Mouse (Mus musculus) lung, embryonic 14.5 days (tissue): ENCODE measurements around the gene Mgat1. TPM values are rescaled to one million over a fixed set of nuclear protein-coding genes. Genes with fewer than 3 reads are reported as not detected.

Source experiments
- ATAC-seq: fragments of 200-750 bp; cut with Nextera tagmentation; 2 replicates; pipeline ENCODE4 v1.8.0; 2017; ENCODE audit warnings: mild to moderate bottlenecking, moderate TSS enrichment, moderate library complexity; ENCODE audit not compliant: insufficient read depth
- DNase-seq: peaks from one replicate; pipeline ENCODE4 v3.0.0-alpha.2; 2015
- H3K27ac ChIP-seq: fragments of 300-500 bp; sonication (generic); 2 replicates; pipeline ENCODE4 v1.5.1; 2014; ENCODE audit warnings: low read depth, mild to moderate bottlenecking, moderate library complexity
- H3K27me3 ChIP-seq: fragments of 300-500 bp; sonication (generic); 2 replicates; pipeline ENCODE4 v1.6.1; 2014; ENCODE audit warnings: low read length, control low read depth; ENCODE audit not compliant: insufficient read depth
- H3K36me3 ChIP-seq: fragments of 300-500 bp; sonication (generic); 2 replicates; pipeline ENCODE4 v1.6.1; 2014; ENCODE audit warnings: control low read depth; ENCODE audit not compliant: insufficient read depth
- H3K4me1 ChIP-seq: fragments of 300-500 bp; sonication (generic); 2 replicates; pipeline ENCODE4 v1.6.1; 2014; ENCODE audit warnings: antibody characterized with exemption, control low read depth; ENCODE audit not compliant: insufficient read depth
- H3K4me2 ChIP-seq: fragments of 300-500 bp; sonication (generic); 2 replicates; pipeline ENCODE4 v1.6.1; 2014; ENCODE audit warnings: mild to moderate bottlenecking
- H3K4me3 ChIP-seq: fragments of 300-500 bp; sonication (generic); 2 replicates; pipeline ENCODE4 v1.5.1; 2014; ENCODE audit warnings: low read depth, low read length
- H3K9ac ChIP-seq: fragments of 300-500 bp; sonication (generic); 2 replicates; pipeline ENCODE4 v1.6.1; 2014
- H3K9me3 ChIP-seq: fragments of 300-500 bp; sonication (generic); 2 replicates; pipeline ENCODE4 v1.6.1; 2016; ENCODE audit warnings: low read depth, low read length, control low read depth
- CTCF ChIP-seq: IDR thresholded peaks from 2 replicates; pipeline ENCODE4 v1.5.1; 2016; ENCODE audit warnings: antibody characterized with exemption, low read depth
- WGBS: fragments of 180-500 bp; shearing (Covaris S2); extraction: QIAGEN DNeasy Blood & Tissue Kit; methylation state at CpG from one replicate; pipeline ENCODE4 v1.1.7; 2014; 5-methylcytosine and 5-hydroxymethylcytosine counted together
- polyA plus RNA-seq: library from polyadenylated mRNA; unstranded; fragments of >200 nt; fragmentation: Nextera tagmentation; extraction: Ambion mirVana; gene quantifications from 2 replicates; pipeline ENCODE4 v1.2.1, GENCODE M21; 2014

Mgat1 gene
- polyA plus RNA-seq, 1 experiment from 2014 or later: 60.0 TPM

DNA sequence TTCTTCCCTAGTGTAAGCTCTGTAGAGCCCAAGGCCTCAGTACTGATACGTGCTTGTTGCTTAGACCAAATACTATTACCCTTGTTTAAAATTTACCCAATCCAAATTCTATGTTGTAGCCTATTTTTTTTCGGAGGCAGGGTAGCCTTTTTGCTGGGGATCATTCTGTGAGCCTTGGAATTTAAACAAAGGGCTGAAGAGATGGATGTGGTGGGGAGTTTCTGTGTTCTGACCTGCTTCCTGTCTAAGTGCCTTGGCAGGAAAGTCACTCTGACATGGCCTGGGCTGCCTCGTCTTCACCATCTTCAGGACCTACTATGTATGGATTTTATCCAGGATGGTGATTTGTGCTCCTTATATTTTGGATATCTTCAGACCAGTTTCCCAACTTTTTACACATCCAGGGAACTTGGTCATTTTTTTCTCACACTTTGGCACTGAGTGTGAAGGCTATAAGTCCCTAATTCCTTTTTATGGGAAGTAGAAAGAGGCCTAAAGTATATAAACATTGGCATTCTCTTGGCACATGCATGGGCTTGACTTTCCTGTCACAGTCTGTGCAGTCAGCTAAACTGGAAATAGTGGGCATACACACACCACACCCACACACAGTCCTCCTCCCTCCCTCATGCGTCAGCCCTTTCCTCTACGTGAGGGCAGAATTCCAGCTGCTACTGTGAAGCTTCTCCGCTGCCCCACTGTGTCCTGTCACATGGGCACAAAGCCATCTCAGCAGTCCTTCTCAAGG is 4.4 kb downstream of the Mgat1 start:
- Histone ChIP-seq H3K27ac (peak overlapping the region; percentile 93; the same call in 1 of the 2 replicates), H3K27me3 (no peaks in the 10 kb centered on the region), H3K4me2 (no peak overlapping the region; the same call in 1 of the 2 replicates), H3K9ac (no peak overlapping the region), H3K4me1 (peaks cover 21% of the 10 kb centered on the region), H3K9me3 (no peaks in the 10 kb centered on the region), H3K36me3 (0 out of 2 replicates have a peak, but pooled peaks cover 4% of the 10 kb centered on the region), H3K4me3 (no peak overlapping the region)
- no peak for ATAC-seq
- no peak for TF ChIP-seq CTCF
- WGBS: 48% methylated on average over 6 of the region's 6 CpGs
- DNase-seq: peak; percentile 59

DNA sequence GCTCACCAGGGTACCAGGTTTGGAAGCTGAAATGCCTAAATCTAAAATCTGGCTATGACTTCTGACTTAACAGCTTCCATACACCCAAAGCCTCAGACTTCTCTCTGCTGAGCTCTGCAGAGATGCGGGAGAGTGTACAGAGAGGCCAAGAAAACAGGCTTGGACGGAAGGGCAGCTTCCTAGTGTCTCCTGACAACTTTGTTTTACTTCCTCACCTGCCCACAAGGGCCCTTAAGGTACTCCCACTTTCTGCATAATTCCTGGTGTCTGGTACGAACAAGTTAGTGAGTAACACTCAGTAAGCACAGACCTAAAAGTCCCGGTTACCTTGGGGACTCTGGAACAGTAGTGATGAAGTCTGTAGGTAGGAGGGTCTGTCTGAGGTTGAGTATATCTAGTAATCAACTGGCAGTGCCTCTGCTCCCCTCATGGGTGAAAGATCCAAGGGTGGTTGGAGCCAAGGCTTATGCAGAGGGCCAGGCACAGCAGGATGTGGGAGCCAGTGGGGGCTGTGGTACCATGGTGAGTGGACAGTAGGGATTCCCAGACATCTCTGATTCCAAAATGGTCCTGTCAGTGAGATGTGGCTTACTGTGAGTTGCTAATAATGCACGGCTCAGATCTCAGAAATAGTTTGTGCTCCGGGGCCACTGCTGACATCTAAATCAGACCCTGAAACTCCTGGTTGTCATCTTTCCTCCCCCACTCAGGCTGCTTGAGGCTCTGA is 5.1 kb downstream of the Mgat1 start:
- WGBS: 68% methylated on average over 6 of the region's 6 CpGs
- Histone ChIP-seq H3K27me3 (no peaks in the 10 kb centered on the region), H3K4me3 (no peak overlapping the region), H3K9me3 (no peaks in the 10 kb centered on the region), H3K36me3 (peaks cover 12% of the 10 kb centered on the region; the same call in 1 of the 2 replicates), H3K4me1 (peaks cover 21% of the 10 kb centered on the region), H3K9ac (no peak overlapping the region), H3K4me2 (peak overlapping the region; percentile 86), H3K27ac (peak overlapping the region; percentile 93)
- ATAC-seq: no peak
- DNase-seq: no peak
- TF ChIP-seq CTCF: no peak

- H3K27ac ChIP-seq: peak overlapping the region; percentile 93
- ATAC-seq (no peak), DNase-seq (peak; percentile 17)
- no peak for TF ChIP-seq CTCF
- H3K4me3 ChIP-seq: peak overlapping the region; percentile 74
- peaks cover 19% of the 10 kb centered on the region; the same call in 1 of the 2 replicates for H3K36me3 ChIP-seq
- WGBS: 15% methylated on average over 10 of the region's 10 CpGs
- no peaks in the 10 kb centered on the region for H3K27me3 ChIP-seq
- H3K4me1 ChIP-seq: peaks cover 18% of the 10 kb centered on the region
- H3K9me3 ChIP-seq: no peaks in the 10 kb centered on the region
- H3K9ac ChIP-seq: peak overlapping the region; percentile 89
- H3K4me2 ChIP-seq: peak overlapping the region; percentile 86
Observed at GRCm38 (mm10) chr11:49249811-49250421, 5.9 kb downstream of the Mgat1 start.

GRCm38 (mm10) chr11:49250422-49251379 is 6.7 kb downstream of the Mgat1 start:
- H3K4me2 ChIP-seq: peak overlapping the region; percentile 86
- peak; percentile 92 for DNase-seq
- H3K27ac ChIP-seq: peak overlapping the region; percentile 93
- ATAC-seq: peak; percentile 98
- TF ChIP-seq CTCF: peak; percentile 45
- WGBS: 1% methylated on average over 44 of the region's 45 CpGs
- H3K9ac ChIP-seq: peak overlapping the region; percentile 89
- H3K4me1 ChIP-seq: peaks cover 14% of the 10 kb centered on the region
- peaks cover 27% of the 10 kb centered on the region; the same call in 1 of the 2 replicates for H3K36me3 ChIP-seq
- H3K4me3 ChIP-seq: peak overlapping the region; percentile 74
- H3K27me3 ChIP-seq: no peaks in the 10 kb centered on the region
- no peaks in the 10 kb centered on the region for H3K9me3 ChIP-seq

DNA sequence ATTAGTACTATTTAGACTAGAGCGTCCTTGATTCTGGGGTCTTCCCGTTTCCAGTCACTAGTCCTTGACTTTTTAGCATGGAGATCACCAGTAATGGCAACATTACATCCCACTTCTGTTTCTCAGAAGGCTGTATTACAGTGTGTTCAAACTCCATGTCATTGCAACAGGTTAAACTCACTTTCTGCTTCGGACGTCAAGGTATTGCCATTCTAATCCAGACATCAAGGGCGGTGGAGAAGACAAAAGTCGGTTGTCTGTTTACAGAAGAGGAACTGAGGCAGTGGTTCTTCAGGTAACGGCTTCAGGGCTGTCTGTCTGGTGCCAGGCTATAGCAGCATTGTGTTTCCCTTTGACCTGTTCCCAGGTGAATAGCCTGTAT is 7.4 kb downstream of the Mgat1 start:
- no peak overlapping the region for H3K27ac ChIP-seq
- 47% methylated on average over 7 of the region's 7 CpGs for WGBS

GRCm38 (mm10) chr11:49252048-49252447 is 8.1 kb downstream of the Mgat1 start:
- peak overlapping the region; percentile 86 for H3K4me2 ChIP-seq
- peaks cover 37% of the 10 kb centered on the region for H3K36me3 ChIP-seq
- no peak overlapping the region for H3K27ac ChIP-seq
- no peaks in the 10 kb centered on the region for H3K27me3 ChIP-seq
- DNase-seq (no peak), ATAC-seq (no peak)
- 84% methylated on average over 5 of the region's 5 CpGs for WGBS
- H3K4me3 ChIP-seq: 0 out of 2 replicates have a peak overlapping the region, but pooled peaks have one; percentile 74
- H3K9ac ChIP-seq: no peak overlapping the region; the same call in 1 of the 2 replicates
- TF ChIP-seq CTCF: no peak
- peaks cover 14% of the 10 kb centered on the region for H3K4me1 ChIP-seq
- H3K9me3 ChIP-seq: no peaks in the 10 kb centered on the region

More for the DNA sequence above, 7.4 kb downstream of the Mgat1 start:
- Histone ChIP-seq H3K4me3 (peak overlapping the region; percentile 74), H3K27me3 (no peaks in the 10 kb centered on the region), H3K4me2 (peak overlapping the region; percentile 86), H3K4me1 (peaks cover 14% of the 10 kb centered on the region), H3K9ac (peak overlapping the region; percentile 89), H3K9me3 (no peaks in the 10 kb centered on the region), H3K36me3 (peaks cover 32% of the 10 kb centered on the region; the same call in 1 of the 2 replicates)
- ATAC-seq (no peak), DNase-seq (no peak)
- TF ChIP-seq CTCF: no peak
